Mouse (Mus musculus) intestine, embryonic 14.5 days (tissue): ENCODE data around the gene Dnah9. TPM values are rescaled to one million over a fixed set of nuclear protein-coding genes. Genes with fewer than 3 reads are reported as not detected.
A peak's percentile ranks its signal among the peaks of the same experiment; 100 is the strongest.

ENCODE experiments used
- ATAC-seq: fragments of 200-750 bp; cut with Nextera tagmentation; replicated peaks from 2 replicates; pipeline ENCODE4 v1.8.0; 2017; ENCODE audit warnings: low read depth, moderate number of reproducible peaks, moderate TSS enrichment, moderate library complexity; ENCODE audit not compliant: low FRiP score, low TSS enrichment
- DNase-seq: peaks from one replicate; pipeline ENCODE4 v3.0.0-alpha.2; 2018; ENCODE audit warnings: low spot score
- H3K27ac ChIP-seq: fragments of 300-500 bp; sonication (generic); 2 replicates; pipeline ENCODE4 v1.5.1; 2014; ENCODE audit warnings: low read depth, mild to moderate bottlenecking, control low read depth
- H3K27me3 ChIP-seq: fragments of 300-500 bp; sonication (generic); replicated peaks from 2 replicates; pipeline ENCODE4 v1.6.1; 2014; ENCODE audit warnings: low read length, control low read depth; ENCODE audit not compliant: control insufficient read depth, insufficient read depth
- H3K36me3 ChIP-seq: fragments of 300-500 bp; sonication (generic); 2 replicates; pipeline ENCODE4 v1.6.1; 2014; ENCODE audit warnings: low read length, control low read depth; ENCODE audit not compliant: control insufficient read depth, insufficient read depth
- H3K4me1 ChIP-seq: fragments of 300-500 bp; sonication (generic); replicated peaks from 2 replicates; pipeline ENCODE4 v1.6.1; 2014; ENCODE audit warnings: low read length, control low read depth, mixed read lengths; ENCODE audit not compliant: control insufficient read depth, insufficient read depth
- H3K4me2 ChIP-seq: fragments of 300-500 bp; sonication (generic); 2 replicates; pipeline ENCODE4 v1.6.1; 2014; ENCODE audit warnings: low read length
- H3K4me3 ChIP-seq: fragments of 300-500 bp; sonication (generic); 2 replicates; pipeline ENCODE4 v1.5.1; 2014; ENCODE audit warnings: low read depth, low read length, control low read depth, mixed read lengths
- H3K9ac ChIP-seq: fragments of 300-500 bp; sonication (generic); 2 replicates; pipeline ENCODE4 v1.6.1; 2014; ENCODE audit warnings: mild to moderate bottlenecking, low read length
- H3K9me3 ChIP-seq: fragments of 300-500 bp; sonication (generic); 2 replicates; pipeline ENCODE4 v1.6.1; 2016; ENCODE audit warnings: low read length, control low read depth; ENCODE audit not compliant: control insufficient read depth
- WGBS: fragments of 180-500 bp; shearing (Covaris S2); extraction: QIAGEN DNeasy Blood & Tissue Kit; methylation state at CpG from one replicate; pipeline ENCODE4 v1.1.7; 2014; 5-methylcytosine and 5-hydroxymethylcytosine counted together
- polyA plus RNA-seq: library from polyadenylated mRNA; unstranded; fragments of >200 nt; fragmentation: Nextera tagmentation; extraction: Ambion mirVana; gene quantifications from 2 replicates; pipeline ENCODE4 v1.2.1, GENCODE M21; 2014

The Dnah9 gene
- polyA plus RNA-seq, 1 experiment from 2014 or later, result 0.22 TPM

GRCm38 (mm10) chr11:65820280-65820679, 348.1 kb downstream of the Dnah9 start:
- Histone ChIP-seq H3K9ac (no peak overlapping the region), H3K4me3 (no peak overlapping the region), H3K27me3 (no peaks in the 10 kb centered on the region), H3K9me3 (no peaks in the 10 kb centered on the region), H3K27ac (no peak overlapping the region), H3K36me3 (peaks cover 71% of the 10 kb centered on the region), H3K4me1 (no peaks in the 10 kb centered on the region), H3K4me2 (no peak overlapping the region)
- ATAC-seq (peak; percentile 64), DNase-seq (no peak)
- WGBS, result 78% methylated on average over 5 of the region's 5 CpGs

- no peaks in the 10 kb centered on the region for H3K27me3 ChIP-seq
- no peak overlapping the region for H3K4me2 ChIP-seq
- ATAC-seq, result no peak
- DNase-seq, result no peak
- no peaks in the 10 kb centered on the region for H3K4me1 ChIP-seq
- H3K36me3 ChIP-seq, result peaks cover 74% of the 10 kb centered on the region
- H3K4me3 ChIP-seq, result no peak overlapping the region
- H3K9ac ChIP-seq, result no peak overlapping the region
- 55% methylated on average over 1 of the region's 1 CpGs for WGBS
- H3K27ac ChIP-seq, result no peak overlapping the region
- no peaks in the 10 kb centered on the region for H3K9me3 ChIP-seq
Observed at GRCm38 (mm10) chr11:65818193-65818592, 350.2 kb downstream of the Dnah9 start.

- Histone ChIP-seq H3K9ac (no peak overlapping the region), H3K4me1 (0 out of 2 replicates have a peak, but pooled peaks cover 3% of the 10 kb centered on the region), H3K27ac (no peak overlapping the region), H3K36me3 (peaks cover 56% of the 10 kb centered on the region), H3K9me3 (no peaks in the 10 kb centered on the region), H3K4me3 (no peak overlapping the region), H3K4me2 (no peak overlapping the region), H3K27me3 (no peaks in the 10 kb centered on the region)
- DNase-seq, result no peak
- 70% methylated on average over 6 of the region's 6 CpGs for WGBS
- no peak for ATAC-seq
Observed at GRCm38 (mm10) chr11:65816237-65816636, 352.1 kb downstream of the Dnah9 start.

- peaks cover 3% of the 10 kb centered on the region; the same call in 1 of the 2 replicates for H3K4me1 ChIP-seq
- H3K9ac ChIP-seq, result no peak overlapping the region
- WGBS, result 93% methylated on average over 9 of the region's 9 CpGs
- H3K27me3 ChIP-seq, result no peaks in the 10 kb centered on the region
- no peaks in the 10 kb centered on the region for H3K9me3 ChIP-seq
- H3K27ac ChIP-seq, result no peak overlapping the region
- no peak overlapping the region for H3K4me3 ChIP-seq
- DNase-seq, result no peak
- H3K4me2 ChIP-seq, result no peak overlapping the region
- peaks cover 52% of the 10 kb centered on the region for H3K36me3 ChIP-seq
- ATAC-seq, result no peak
Observed at GRCm38 (mm10) chr11:65814381-65814780, 354.0 kb downstream of the Dnah9 start.

- Histone ChIP-seq H3K4me1 (peaks cover 8% of the 10 kb centered on the region), H3K27me3 (no peaks in the 10 kb centered on the region), H3K4me2 (no peak overlapping the region), H3K36me3 (peaks cover 31% of the 10 kb centered on the region), H3K9me3 (no peaks in the 10 kb centered on the region), H3K27ac (no peak overlapping the region), H3K4me3 (no peak overlapping the region), H3K9ac (no peak overlapping the region)
- WGBS, result 24% methylated on average over 5 of the region's 5 CpGs
- no peak for ATAC-seq
- DNase-seq, result no peak
Observed at GRCm38 (mm10) chr11:65812088-65812487, 356.3 kb downstream of the Dnah9 start.

GRCm38 (mm10) chr11:65807601-65808000, 360.8 kb downstream of the Dnah9 start:
- Histone ChIP-seq H3K27ac (peak overlapping the region; percentile 88), H3K9me3 (no peaks in the 10 kb centered on the region), H3K4me2 (peak overlapping the region; percentile 92), H3K4me3 (peak overlapping the region; percentile 69), H3K36me3 (no peaks in the 10 kb centered on the region), H3K9ac (peak overlapping the region; percentile 71), H3K4me1 (peaks cover 10% of the 10 kb centered on the region), H3K27me3 (no peaks in the 10 kb centered on the region)
- ATAC-seq, result no peak
- no peak for DNase-seq
- WGBS, result 46% methylated on average over 7 of the region's 7 CpGs

GRCm38 (mm10) chr11:65806909-65807504, 361.3 kb downstream of the Dnah9 start, which contains the start of gene Zkscan6:
Gene Zkscan6, plus strand, starts transcription at chr11:65807175.
- peak within 1 kb of the TSS; percentile 69 for H3K4me3 ChIP-seq
- H3K36me3 ChIP-seq, result no peaks in the 10 kb centered on the region
- peak within 1 kb of the TSS; percentile 88 for H3K27ac ChIP-seq
- H3K4me1 ChIP-seq, result peaks cover 9% of the 10 kb centered on the region
- WGBS, result under 1% methylated on average over 57 of the region's 58 CpGs
- ATAC-seq (peak; percentile 94), DNase-seq (peak; percentile 94)
- no peaks in the 10 kb centered on the region for H3K27me3 ChIP-seq
- H3K4me2 ChIP-seq, result peak within 1 kb of the TSS; percentile 92
- H3K9ac ChIP-seq, result peak within 1 kb of the TSS; percentile 71
- no peaks in the 10 kb centered on the region for H3K9me3 ChIP-seq

- peak overlapping the region; percentile 88 for H3K27ac ChIP-seq
- no peaks in the 10 kb centered on the region for H3K9me3 ChIP-seq
- H3K4me1 ChIP-seq, result peaks cover 7% of the 10 kb centered on the region
- H3K9ac ChIP-seq, result peak overlapping the region; percentile 71
- no peaks in the 10 kb centered on the region for H3K36me3 ChIP-seq
- WGBS, result 2% methylated on average over 20 of the region's 20 CpGs
- H3K4me3 ChIP-seq, result peak overlapping the region; percentile 69
- DNase-seq, result no peak
- ATAC-seq, result peak; percentile 47
- H3K27me3 ChIP-seq, result no peaks in the 10 kb centered on the region
- peak overlapping the region; percentile 92 for H3K4me2 ChIP-seq
Observed at GRCm38 (mm10) chr11:65806321-65806904, 361.9 kb downstream of the Dnah9 start.

- 60% methylated on average over 3 of the region's 3 CpGs for WGBS
Observed at GRCm38 (mm10) chr11:65801899-65802298, 366.5 kb downstream of the Dnah9 start.

More at GRCm38 (mm10) chr11:65801899-65802298, 366.5 kb downstream of the Dnah9 start:
- Histone ChIP-seq H3K27me3 (no peaks in the 10 kb centered on the region), H3K4me2 (no peak overlapping the region), H3K4me3 (no peak overlapping the region), H3K4me1 (0 out of 2 replicates have a peak, but pooled peaks cover 3% of the 10 kb centered on the region), H3K36me3 (no peaks in the 10 kb centered on the region), H3K9ac (no peak overlapping the region), H3K27ac (no peak overlapping the region), H3K9me3 (no peaks in the 10 kb centered on the region)
- no peak for DNase-seq
- ATAC-seq, result no peak
